Mouse (Mus musculus) retina, embryonic 14.5 days (tissue): ENCODE measurements around the gene Foxn3.

ENCODE experiments used
- DNase-seq: peaks from one replicate; pipeline ENCODE4 v3.0.0-alpha.2; 2015; ENCODE audit warnings: low spot score

Foxn3 gene

DNA sequence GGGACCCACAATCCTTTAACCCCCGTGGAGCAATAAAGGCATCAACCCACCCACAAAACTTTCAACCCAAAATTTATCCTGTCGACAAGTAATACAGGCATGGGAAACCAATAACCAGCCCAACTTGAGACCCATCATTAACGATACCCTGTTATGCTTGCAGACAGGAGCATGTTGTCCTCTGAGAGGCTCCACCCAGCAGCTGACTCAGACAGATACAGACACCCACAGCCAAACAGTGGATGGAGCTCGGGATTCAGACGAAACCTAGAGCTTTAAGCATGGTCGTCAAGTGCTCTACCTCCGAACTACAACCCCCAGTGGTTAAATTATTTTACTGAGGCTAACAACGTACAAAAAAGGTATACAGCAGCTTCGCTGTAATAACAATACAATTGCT is 182.1 kb downstream of the Foxn3 start:
- no peak for DNase-seq

DNA sequence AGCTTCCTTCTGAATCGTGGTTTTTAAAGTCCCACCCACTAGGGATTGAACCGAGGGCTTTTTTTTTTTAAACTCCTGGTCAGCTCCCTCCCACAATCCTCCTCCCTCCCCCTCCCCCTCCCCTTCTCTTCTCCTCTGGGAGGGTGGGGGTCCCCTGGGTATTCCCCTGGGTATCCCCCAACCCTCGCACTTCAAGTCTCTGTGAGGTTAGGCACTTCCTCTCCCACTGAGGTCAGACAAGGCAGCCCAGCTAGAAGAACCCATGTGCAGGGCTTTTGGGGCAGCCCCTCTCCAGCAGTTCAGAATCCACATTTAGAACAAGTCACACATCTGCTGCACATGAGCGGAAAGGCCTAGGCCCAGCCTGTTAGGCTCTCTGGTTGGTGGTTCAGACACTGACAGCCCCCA is 182.5 kb downstream of the Foxn3 start:
- DNase-seq: no peak

DNA sequence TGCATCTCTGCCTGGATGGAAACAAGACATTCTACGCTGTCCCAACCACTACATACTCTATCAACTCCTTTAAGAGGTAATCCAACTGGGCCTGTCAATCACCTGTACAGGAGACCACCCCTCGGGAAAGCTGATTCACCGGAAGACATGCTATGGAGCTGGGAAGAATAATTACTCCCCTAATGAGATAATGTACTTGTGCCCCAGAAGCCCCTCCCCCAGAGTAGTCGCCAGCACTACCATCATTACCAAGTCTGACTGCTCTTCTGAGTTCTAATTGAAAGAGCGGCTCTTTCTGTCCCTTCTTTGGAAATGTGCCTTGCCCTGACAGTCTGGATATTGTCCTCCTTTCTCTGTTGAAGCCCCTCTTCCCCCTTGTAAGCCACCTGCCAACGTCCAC is 183.3 kb downstream of the Foxn3 start:
- DNase-seq: no peak

DNA sequence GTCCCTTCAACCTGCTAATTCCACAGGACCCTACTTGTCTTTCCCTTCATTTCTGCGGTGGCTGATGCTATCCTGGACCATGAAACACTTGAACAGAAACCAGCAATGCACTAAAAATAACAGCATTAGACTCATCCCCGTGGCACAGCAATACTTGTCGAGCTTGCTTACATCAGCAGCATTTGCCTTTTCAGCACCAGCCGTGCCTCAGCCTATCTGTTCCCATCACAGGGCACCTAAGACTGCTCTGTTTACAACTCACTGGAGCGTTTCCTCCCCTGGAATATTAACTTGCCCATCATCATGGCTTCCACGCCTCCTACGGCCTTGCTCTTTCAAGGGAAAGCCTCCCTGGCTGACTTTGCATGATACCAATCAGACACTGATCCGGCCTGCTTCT is 185.1 kb downstream of the Foxn3 start:
- DNase-seq: no peak

DNA sequence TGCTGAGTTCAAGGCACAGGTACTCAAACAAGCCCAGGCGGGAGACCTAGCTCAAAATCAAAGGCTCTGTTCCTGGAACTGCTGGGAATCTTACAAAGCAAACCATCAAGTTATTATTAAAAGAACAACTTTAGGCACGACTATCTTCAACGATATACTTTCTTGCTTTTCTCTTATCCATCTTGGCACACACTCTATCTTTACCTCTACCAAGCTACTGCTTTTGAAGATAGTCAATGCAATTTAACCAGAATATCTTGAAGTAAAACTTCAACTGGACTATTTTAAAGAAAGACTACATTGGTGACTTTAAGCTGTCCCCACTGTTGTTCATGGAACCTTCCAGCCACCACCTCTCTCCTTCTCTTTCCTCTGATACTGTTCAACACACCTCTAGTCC is 185.7 kb downstream of the Foxn3 start:
- no peak for DNase-seq

DNA sequence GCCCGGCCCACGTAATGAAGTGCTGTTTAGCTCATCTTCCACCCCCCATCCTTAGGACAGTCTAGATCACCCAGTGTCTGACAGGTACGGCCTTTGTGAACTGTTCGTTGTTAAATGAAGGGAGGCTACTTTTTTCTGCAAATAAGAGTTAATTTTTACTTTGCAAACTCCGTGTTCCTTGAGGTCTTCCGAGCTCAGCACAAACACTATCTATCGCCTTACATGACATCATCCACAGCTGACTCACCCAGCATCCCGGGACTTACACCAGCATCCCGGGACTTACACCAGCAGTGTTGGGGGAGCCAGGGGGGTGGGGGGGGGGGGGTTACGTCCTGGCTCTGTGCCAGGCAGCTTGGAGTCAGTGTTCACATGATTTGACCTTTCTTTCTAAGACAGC is 186.3 kb downstream of the Foxn3 start:
- DNase-seq: no peak

DNA sequence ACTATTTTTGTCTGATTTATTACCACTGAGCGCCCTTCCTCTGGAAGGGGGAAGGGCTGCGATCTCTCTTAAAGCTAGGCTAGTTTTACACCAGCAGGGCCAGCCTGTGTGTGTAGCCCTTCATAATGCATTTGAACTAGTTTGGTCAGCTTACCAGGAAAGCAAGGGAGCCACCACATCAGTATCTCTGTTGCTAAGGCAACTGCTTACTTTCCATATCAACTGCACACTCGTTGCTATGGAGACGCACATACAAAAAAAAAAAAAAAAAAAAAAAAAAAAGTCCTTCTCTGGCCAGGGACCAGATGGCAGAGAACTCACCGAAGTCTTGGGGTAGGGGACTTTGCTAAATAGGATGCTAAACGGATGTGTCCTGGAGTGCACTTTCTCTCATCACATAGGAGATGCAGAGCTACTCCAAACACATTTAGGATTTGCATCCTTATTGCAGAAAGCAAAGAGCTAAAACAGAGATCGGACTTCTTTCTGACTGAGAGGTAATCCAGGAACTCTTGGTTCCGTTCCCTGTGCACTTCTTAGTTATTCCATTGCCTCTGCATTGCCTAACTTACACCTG is 187.4 kb downstream of the Foxn3 start:
- DNase-seq: peak; percentile 41

DNA sequence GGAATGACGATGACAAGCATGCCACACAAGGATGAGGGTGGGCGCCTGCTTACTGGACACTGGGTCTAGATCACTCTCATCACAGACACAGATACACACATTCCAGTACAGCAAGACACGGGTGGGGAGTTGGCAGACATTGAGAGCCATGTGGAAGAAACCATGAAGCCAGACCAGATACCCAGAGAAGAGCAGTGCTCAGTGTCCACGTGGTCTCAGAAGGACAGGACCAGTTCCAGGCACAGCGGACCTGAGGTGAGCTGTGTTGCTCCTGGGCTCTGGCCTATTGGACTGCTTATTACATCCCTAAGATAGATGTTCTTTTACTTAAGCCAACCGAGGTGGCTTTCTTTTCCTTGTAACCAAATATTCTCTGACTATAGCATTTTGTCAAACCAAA is 188.0 kb downstream of the Foxn3 start:
- DNase-seq: no peak

DNA sequence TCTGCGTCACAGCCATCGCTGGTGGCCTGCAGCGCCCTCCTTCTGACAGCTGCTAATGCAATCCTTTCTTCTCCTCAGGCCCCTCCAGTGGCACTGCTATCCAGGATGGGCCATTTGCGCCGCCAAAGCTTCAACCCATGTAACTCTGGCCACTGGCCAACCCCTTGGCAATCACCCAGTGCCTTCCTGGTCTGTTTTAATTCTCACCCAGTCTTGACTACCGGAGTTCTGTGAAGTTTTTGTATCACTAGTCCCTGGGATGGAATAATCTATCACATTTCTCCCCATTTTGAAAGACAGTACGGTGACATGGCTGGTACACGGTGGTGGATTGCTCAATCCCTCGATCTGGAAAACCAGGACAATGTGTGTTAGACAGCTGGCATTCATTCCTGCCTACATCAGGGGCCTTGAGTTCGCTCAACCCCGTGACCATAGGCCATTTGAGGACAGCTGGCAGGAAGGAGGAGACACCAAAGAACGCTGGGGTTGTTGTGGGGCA is 189.2 kb downstream of the Foxn3 start:
- no peak for DNase-seq

DNA sequence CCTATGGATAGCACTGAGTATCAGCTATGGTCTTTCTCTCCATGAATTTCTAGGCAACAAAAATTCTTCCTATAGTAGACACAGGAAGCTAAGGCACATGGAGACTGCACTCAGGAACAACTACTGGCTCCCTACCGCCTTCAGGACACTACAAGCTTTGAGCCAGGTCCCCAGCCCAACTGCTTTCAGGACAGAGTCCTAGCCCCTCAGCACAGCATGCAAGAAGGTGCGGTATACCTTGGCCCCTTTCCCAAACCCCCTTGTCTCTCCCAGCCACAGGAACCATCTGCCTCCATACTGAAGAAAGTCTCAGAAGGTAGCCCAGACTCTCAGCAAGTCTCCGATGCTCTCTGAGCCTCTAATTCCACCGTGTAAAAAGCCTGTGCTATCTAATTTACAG is 189.8 kb downstream of the Foxn3 start:
- DNase-seq: no peak

DNA sequence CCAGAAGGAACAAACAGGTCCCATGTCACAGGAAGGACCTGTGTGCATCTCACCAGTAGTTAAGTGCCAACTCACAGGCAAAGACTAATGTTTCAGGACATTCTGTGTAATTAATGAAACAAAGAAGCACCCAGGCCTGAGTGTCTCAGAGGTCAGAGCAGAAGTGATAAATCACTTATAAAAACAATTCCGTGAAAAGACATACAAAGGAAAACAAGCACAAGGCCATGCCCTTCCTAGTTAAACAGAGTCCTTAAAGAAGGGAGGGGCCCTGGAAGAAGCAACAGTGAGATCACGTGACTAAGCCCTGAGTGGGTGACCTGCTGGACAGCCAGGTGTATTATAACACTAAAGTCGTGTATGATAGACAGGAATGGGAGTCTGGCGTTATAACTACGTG is 191.9 kb downstream of the Foxn3 start:
- no peak for DNase-seq

DNA sequence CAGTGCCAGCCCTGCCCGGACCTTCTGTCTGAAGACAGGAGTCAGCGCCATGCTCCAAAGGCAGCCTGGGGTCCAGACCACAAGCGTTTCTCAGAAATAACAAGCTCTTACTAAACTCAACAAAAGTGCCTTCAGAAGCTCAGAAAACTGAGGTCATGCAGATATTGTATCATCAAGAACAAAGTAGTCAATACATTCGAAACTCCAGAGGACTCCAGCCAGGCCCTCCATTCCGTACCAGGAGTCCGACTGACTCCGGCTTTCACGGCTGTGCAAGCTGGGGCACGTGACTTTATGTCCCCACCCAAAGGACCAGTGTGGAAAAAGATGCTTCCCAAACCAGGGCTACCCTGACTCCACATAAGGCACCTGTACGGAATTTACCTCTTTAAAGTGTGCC is 195.1 kb downstream of the Foxn3 start:
- DNase-seq: no peak

DNA sequence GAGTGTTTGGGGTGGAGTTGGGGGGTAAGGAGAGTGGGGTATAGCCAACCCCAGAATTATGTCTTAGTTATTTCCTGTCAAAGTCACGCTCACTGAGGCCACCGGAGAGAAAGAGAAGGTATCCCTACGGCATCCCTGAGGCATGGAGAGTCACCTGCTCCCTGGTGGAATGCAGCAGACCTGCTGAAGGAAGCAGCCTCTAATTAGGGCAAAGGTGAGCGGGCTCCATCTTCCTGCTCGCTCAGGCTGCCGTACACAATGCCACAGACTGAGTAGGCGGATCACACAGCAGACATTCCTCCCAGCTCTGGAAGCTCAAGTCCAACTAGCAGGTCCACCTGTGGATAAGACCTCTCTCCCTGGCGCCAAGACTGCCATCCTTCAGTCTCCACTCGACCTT is 197.4 kb downstream of the Foxn3 start:
- no peak for DNase-seq

DNA sequence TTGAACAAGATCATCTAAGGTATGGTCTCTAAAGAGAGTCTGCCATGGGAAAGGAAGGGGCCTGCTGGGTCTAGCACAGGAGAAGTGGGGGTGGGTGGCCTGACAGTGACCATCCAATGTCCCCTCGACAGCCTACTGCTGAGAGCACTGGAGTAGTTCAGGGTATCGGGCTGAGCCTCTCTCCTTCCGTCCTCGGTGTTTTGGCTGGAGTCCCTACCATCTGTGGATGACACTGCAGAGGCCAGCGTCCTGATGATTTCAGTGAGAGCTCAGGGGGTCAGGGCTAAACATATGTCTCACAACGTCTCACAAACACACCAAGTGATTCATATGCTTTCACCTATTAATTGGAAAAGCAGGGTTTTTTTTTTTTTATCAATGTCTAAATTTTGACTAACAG is 199.2 kb downstream of the Foxn3 start:
- DNase-seq: no peak

DNA sequence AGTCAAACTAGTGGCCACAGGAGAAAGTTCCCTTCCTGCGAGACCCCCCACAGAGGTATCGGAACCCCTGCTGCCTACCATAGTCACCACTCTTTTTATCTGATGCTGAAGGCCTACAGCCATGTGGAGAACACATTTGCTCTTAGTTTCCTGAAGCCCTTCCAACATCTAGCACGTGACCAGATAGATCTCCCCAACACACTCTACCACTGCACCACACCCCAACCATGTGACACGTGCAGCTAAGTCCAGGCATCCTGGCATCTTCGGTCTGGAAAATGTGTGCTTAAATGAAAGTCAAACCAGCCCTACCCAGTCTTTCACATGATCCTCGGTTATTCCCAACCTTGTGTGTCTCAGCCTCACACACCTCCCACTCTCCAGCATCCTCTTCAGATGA is 200.4 kb downstream of the Foxn3 start:
- DNase-seq: no peak

DNA sequence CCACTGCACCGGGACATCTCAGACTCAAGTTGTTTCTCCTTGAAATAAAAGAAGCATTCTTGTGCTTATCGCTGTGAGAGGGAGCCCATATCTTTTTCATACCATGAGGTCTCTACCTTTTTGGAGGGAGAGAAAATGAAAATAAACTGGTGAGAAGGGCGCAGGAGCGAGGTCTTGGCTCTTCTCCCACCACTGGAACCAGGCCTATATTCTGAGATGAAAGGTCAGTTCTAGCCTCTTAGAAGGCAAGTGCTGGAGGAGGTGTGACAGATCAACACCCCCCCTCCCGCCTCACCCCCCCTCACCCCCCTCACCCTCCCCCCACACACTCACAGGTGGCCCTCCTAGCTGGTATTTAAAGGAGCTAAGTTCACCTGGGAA is 201.6 kb downstream of the Foxn3 start:
- DNase-seq: no peak

DNA sequence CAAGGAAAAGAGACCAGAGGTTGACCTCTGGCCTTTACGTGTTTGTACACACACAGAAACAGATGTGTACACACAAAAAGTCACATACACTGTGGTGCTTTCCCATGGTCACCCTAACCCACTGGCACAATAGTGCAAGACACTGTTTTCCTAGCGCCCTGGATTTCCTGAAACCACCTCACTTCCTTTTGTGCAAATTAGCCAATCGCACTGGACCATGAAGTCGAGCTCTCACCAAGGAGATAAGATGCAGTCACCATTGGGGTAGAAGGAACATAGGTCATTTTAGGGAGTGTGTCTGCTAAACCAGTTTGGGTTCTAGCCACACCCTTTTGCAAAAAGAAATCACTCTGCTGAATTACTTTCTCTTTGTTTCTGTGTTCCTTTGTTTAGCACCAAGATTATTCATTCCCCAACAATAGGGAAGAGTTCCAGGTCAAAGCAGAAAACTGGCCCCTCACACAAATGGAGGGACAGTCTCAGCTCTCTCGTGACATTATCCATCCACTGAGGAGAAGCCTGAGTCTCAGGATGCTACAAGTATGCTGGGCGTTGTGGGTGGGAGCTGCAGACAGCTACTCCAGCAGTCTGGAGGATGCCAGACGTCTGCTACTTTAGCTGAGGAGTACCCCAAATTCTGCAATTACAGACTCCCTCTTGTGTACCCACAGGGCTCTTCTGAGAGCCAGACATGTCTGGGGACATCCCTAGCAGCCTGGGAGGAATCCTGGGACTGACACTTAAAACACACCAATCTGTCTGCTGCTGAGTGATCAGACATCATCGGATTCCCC is 202.2 kb downstream of the Foxn3 start:
- no peak for DNase-seq

DNA sequence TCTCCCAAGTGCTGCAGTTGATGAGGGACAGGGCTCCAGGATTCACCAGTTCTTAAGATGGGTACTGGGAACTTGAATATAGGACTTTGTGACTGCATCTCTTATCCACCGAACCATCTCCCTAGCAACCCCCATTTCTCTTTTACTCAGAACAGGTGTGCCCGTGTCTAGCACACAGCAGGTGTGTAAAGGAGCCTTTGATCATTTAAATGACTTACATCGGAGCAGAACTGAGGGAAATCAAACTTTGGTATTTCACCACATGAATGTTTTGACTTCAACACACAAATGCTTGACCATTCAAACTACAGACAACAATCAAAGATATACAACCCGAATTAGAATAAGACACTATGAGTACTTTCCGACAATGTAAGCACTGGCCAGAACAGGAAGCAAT is 204.7 kb downstream of the Foxn3 start:
- no peak for DNase-seq

DNA sequence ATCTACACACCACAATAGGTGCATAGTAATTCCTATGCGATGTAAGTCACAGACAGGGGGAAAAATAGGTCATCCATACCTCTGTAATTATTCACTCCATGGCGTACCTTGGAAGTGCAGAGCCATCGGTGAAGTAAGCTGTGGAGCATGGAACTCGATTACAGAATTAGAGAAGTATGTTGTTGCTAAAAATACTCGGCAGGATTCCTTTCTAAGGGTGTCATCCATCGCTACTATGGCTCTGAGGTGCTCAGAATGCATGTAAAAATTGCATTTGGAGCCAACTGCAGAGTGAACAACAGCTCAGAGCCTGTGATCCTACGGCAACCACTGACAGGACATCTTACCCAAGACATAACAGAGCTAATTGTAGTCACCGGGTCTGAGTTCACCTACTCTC is 206.7 kb downstream of the Foxn3 start:
- no peak for DNase-seq

DNA sequence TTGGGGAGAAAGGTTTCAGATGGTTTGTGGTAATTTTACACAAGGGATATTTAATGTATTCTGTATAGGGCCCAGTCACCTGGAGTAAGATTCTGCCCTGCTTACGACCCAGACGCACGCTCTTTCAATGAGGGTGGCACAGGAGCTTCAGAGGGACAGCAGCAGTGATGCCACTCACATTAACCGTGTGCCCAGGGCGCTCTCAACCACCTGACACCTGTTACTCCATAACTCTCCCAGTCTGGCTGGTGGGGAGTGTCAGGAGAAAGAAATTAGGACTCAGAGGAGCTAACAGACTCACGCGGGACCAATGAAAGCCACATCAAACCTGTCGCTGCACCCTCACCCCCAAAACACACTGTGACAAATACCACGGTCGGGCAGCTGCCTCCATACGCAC is 209.7 kb downstream of the Foxn3 start:
- no peak for DNase-seq

DNA sequence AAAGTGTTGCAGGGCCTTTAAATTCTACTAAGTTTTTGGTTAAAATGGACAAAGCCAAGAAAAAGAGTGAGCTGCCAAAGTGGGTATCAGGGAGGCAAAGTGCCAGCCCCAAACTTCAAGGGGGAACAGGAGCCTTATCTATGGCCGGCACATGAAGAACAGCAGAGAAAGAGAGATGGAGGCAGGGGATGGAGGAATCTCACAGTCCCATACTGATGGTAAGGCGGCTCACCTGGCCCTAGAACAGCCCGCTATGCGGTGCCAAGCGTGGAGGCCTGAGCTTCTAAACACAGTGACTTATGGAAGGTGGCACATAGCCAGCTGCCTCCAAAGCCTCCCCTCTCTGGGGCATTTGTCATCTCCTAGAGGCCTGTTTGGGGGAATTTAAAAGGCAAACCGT is 210.8 kb downstream of the Foxn3 start:
- no peak for DNase-seq

DNA sequence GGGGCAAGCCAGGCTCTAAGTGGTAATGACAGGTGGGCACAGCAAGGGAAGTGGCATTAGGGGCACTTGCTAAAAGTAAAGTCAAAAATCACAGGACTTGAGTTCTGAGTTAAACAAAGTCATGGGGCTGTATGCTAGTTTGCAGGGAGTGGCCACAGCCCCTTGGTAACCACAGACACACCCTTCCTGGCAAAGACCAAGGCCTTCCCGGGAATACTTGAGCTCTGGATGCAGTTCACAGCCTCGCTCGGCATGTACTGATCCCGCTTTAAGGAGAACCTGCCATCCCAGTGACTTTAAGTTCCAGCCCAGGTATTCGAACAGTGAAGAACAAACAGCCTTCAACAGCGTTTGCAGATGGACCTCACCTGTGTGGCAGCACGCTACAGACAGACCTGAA is 211.2 kb downstream of the Foxn3 start:
- no peak for DNase-seq

DNA sequence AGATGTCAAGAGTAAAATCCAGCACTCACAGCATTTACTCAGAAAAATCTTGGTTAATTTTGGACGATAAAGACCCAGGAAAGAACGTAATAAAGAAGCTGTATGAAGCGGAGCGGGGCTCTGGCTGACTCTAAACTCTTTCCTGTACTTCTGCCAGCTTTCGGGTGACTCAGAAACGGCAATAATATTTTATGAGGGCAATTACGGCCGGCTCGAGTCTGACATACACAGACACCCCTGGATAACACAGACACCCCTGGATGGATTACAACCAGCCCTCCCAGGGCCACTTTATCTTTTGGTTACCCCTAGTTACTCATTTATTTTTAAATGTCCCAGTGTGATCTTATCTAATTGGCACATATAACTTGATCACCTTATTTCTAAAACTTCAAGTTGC is 211.7 kb downstream of the Foxn3 start:
- no peak for DNase-seq

DNA sequence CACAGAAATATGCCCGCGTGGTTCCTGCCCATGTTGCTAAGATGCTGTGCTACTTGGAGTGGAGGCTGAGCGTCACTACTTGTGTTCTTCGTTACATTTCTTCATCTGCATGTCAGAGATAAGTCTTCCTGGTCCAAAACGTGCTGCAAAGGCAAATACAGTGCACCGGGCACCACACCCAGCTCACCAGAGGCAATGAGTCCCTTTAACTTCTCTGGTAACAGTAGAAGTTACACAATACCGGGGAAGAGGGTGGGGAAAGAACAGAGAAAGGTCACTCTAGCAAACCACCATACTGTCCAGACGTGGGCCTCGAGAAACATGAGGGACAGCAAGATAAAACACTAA is 213.8 kb downstream of the Foxn3 start:
- DNase-seq: no peak
